Mouse (Mus musculus) myocyte (in vitro differentiated cells): ENCODE measurements around the gene Vmn1r16. TPM values are rescaled to one million over a fixed set of nuclear protein-coding genes. Genes with fewer than 3 reads are reported as not detected.

Experiments used
- H3K27me3 ChIP-seq: one replicate; pipeline ENCODE4 v1.6.1; 2011; ENCODE audit not compliant: control insufficient read depth, insufficient read depth, insufficient read length
- H3K36me3 ChIP-seq: one replicate; pipeline ENCODE4 v1.6.1; 2011; ENCODE audit not compliant: control insufficient read depth, insufficient read depth
- H3K4me2 ChIP-seq: one replicate; pipeline ENCODE4 v1.6.1; 2011; ENCODE audit warnings: low read depth, control low read depth
- H3K4me3 ChIP-seq: one replicate; pipeline ENCODE4 v1.5.1; 2011; ENCODE audit warnings: mild to moderate bottlenecking, control low read depth, moderate library complexity
- H3K79me2 ChIP-seq: one replicate; pipeline ENCODE4 v1.6.1; 2011; ENCODE audit not compliant: control insufficient read depth, insufficient read depth
- H3ac ChIP-seq: one replicate; pipeline ENCODE4 v1.6.1; 2011; ENCODE audit not compliant: control insufficient read depth, insufficient read length
- CEBPB ChIP-seq: IDR thresholded peaks from 2 replicates; pipeline ENCODE4 v1.6.1; 2011; ENCODE audit warnings: mild to moderate bottlenecking, moderate library complexity; ENCODE audit not compliant: poor library complexity, insufficient read depth, severe bottlenecking
- E2F4 ChIP-seq: IDR thresholded peaks from one replicate; pipeline ENCODE4 v1.6.1; 2011; ENCODE audit warnings: mild to moderate bottlenecking, control low read depth, moderate library complexity; ENCODE audit not compliant: insufficient read depth
- MAX ChIP-seq: IDR thresholded peaks from one replicate; pipeline ENCODE4 v1.6.1; 2011; ENCODE audit warnings: low read depth, mild to moderate bottlenecking, control low read depth
- MYOD1 ChIP-seq, 3 experiments: IDR thresholded peaks; one replicate each; pipeline ENCODE4 v1.6.1; 2011; ENCODE audit warnings: control low read depth in 2 of 3, low read depth in 2 of 3, mild to moderate bottlenecking in 2 of 3, moderate library complexity in 1 of 3; ENCODE audit not compliant: insufficient read length in 2 of 3, control insufficient read depth in 1 of 3
- MYOG ChIP-seq, 3 experiments: IDR thresholded peaks; one replicate each; pipeline ENCODE4 v1.6.1; 2011; ENCODE audit warnings: control low read depth in 2 of 3, low read depth in 2 of 3, mild to moderate bottlenecking in 2 of 3; ENCODE audit not compliant: insufficient read length in 2 of 3, control insufficient read depth in 1 of 3, insufficient read depth in 1 of 3
- POLR2A ChIP-seq: IDR thresholded peaks from one replicate; pipeline ENCODE4 v1.6.1; 2011; ENCODE audit warnings: low read depth, mild to moderate bottlenecking, control low read depth, moderate library complexity; ENCODE audit not compliant: insufficient read length
- POLR2AphosphoS2 ChIP-seq: IDR thresholded peaks from one replicate; pipeline ENCODE4 v1.6.1; 2011; ENCODE audit warnings: low read depth, control low read depth; ENCODE audit not compliant: insufficient read length
- REST ChIP-seq: IDR thresholded peaks from one replicate; pipeline ENCODE4 v1.6.1; 2011; ENCODE audit warnings: mild to moderate bottlenecking, control low read depth, moderate library complexity; ENCODE audit not compliant: insufficient read depth, insufficient read length
- SRF ChIP-seq: IDR thresholded peaks from one replicate; pipeline ENCODE4 v1.6.1; 2011; ENCODE audit warnings: low read depth; ENCODE audit not compliant: control insufficient read depth, insufficient read length
- TCF12 ChIP-seq: IDR thresholded peaks from one replicate; pipeline ENCODE4 v1.6.1; 2011; ENCODE audit warnings: mild to moderate bottlenecking, control low read depth; ENCODE audit not compliant: poor library complexity, insufficient read depth, severe bottlenecking
- TCF3 ChIP-seq: IDR thresholded peaks from one replicate; pipeline ENCODE4 v1.6.1; 2011; ENCODE audit warnings: low read depth, control low read depth; ENCODE audit not compliant: insufficient read length
- USF1 ChIP-seq: IDR thresholded peaks from one replicate; pipeline ENCODE4 v1.6.1; 2011; ENCODE audit warnings: low read depth, mild to moderate bottlenecking, control low read depth, moderate library complexity
- polyA plus RNA-seq: library from polyadenylated mRNA; unstranded; fragments of >200 nt; fragmentation: generic; extraction: Trizol; gene quantifications from one replicate; pipeline ENCODE4 v1.2.1, GENCODE M21; 2012; ENCODE audit warnings: missing spikeins

The Vmn1r16 gene
- polyA plus RNA-seq, 1 experiment, result not detected

GRCm38 (mm10) chr6:57278952-57279351 is 50.3 kb downstream of the Vmn1r16 start:
- H3ac ChIP-seq, result no peak overlapping the region

GRCm38 (mm10) chr6:57272517-57272916 is 56.8 kb downstream of the Vmn1r16 start:
- no peaks in the 10 kb centered on the region for H3K36me3 ChIP-seq
- H3K27me3 ChIP-seq, result no peaks in the 10 kb centered on the region
- no peak overlapping the region for H3K4me2 ChIP-seq

More at GRCm38 (mm10) chr6:57278952-57279351, 50.3 kb downstream of the Vmn1r16 start:
- H3K36me3 ChIP-seq, result no peaks in the 10 kb centered on the region
- no peaks in the 10 kb centered on the region for H3K79me2 ChIP-seq
- no peak overlapping the region for H3K4me2 ChIP-seq
- H3K4me3 ChIP-seq, result no peak overlapping the region
- H3K27me3 ChIP-seq, result no peaks in the 10 kb centered on the region
- no peak for TF ChIP-seq MAX
- no peak for TF ChIP-seq REST
- TF ChIP-seq E2F4, result no peak
- TF ChIP-seq POLR2AphosphoS2, result no peak
- no peak for TF ChIP-seq MYOG (IDR thresholded peaks at IDR 0.05; ENCODE audit: control insufficient read depth in 1 of 3, insufficient read depth in 1 of 3, insufficient read length in 2 of 3, low read depth in 2 of 3)
- TF ChIP-seq SRF, result no peak
- TF ChIP-seq POLR2A, result no peak
- TF ChIP-seq TCF12, result no peak
- TF ChIP-seq TCF3, result no peak
- TF ChIP-seq CEBPB, result no peak
- no peak for TF ChIP-seq MYOD1 (IDR thresholded peaks at IDR 0.05; ENCODE audit: control insufficient read depth in 1 of 3, insufficient read length in 2 of 3, low read depth in 2 of 3)
- TF ChIP-seq USF1, result no peak

GRCm38 (mm10) chr6:57271881-57272280 is 57.4 kb downstream of the Vmn1r16 start:
- Histone ChIP-seq H3K79me2 (no peaks in the 10 kb centered on the region), H3ac (no peak overlapping the region), H3K27me3 (no peaks in the 10 kb centered on the region), H3K36me3 (no peaks in the 10 kb centered on the region), H3K4me2 (no peak overlapping the region), H3K4me3 (no peak overlapping the region)
- no peak for TF ChIP-seq CEBPB
- no peak for TF ChIP-seq MAX
- TF ChIP-seq REST, result no peak

More at GRCm38 (mm10) chr6:57272517-57272916, 56.8 kb downstream of the Vmn1r16 start:
- no peak for TF ChIP-seq CEBPB
- no peak for TF ChIP-seq POLR2AphosphoS2
- no peak for TF ChIP-seq MYOD1 (IDR thresholded peaks at IDR 0.05; ENCODE audit: control insufficient read depth in 1 of 3, insufficient read length in 2 of 3, low read depth in 2 of 3)
- no peak for TF ChIP-seq USF1
- no peak for TF ChIP-seq REST
- no peak for TF ChIP-seq TCF3
- TF ChIP-seq E2F4, result no peak
- no peak for TF ChIP-seq SRF
- no peak for TF ChIP-seq MYOG (IDR thresholded peaks at IDR 0.05; ENCODE audit: control insufficient read depth in 1 of 3, insufficient read depth in 1 of 3, insufficient read length in 2 of 3, low read depth in 2 of 3)
- no peak for TF ChIP-seq TCF12
- no peak for TF ChIP-seq MAX
- no peak for TF ChIP-seq POLR2A
- Histone ChIP-seq H3K4me3 (no peak overlapping the region), H3ac (no peak overlapping the region), H3K79me2 (no peaks in the 10 kb centered on the region)

Other genes starting within 250 kb of the Vmn1r16 start
- gene Vmn1r10, start 220.0 kb downstream of the Vmn1r16 start, polyA plus RNA-seq, result not detected
- gene Vmn1r11, start 196.0 kb downstream of the Vmn1r16 start, polyA plus RNA-seq, result not detected
- gene Vmn1r12, start 172.6 kb downstream of the Vmn1r16 start, polyA plus RNA-seq, result not detected
- gene Vmn1r13, start 126.2 kb downstream of the Vmn1r16 start, polyA plus RNA-seq, result not detected
- not detected for gene Vmn1r14, start 97.8 kb downstream of the Vmn1r16 start, polyA plus RNA-seq
- not detected for gene Vmn1r15, start 71.5 kb downstream of the Vmn1r16 start, polyA plus RNA-seq
- not detected for gene Vmn1r17, start 34.2 kb upstream of the Vmn1r16 start, polyA plus RNA-seq
- not detected for gene Vmn1r18, start 66.3 kb upstream of the Vmn1r16 start, polyA plus RNA-seq
- gene Vmn1r19, start 74.3 kb upstream of the Vmn1r16 start, polyA plus RNA-seq, result not detected
- gene Vmn1r20, start 99.4 kb upstream of the Vmn1r16 start, polyA plus RNA-seq, result not detected
- gene Ppm1k, start 206.0 kb upstream of the Vmn1r16 start, polyA plus RNA-seq, result 0.47 TPM